Mouse (Mus musculus) layer of hippocampus, postnatal 25 days (tissue): Measurements from ENCODE around the gene 1110012L19Rik. TPM values are rescaled to one million over a fixed set of nuclear protein-coding genes. Genes with fewer than 3 reads are reported as not detected.
"Not testable (repeated sequence)": the region's sequence is repeated elsewhere in the genome, so short reads cannot be mapped to it uniquely, and the experiment has no call there.

Source experiments
- DNase-seq, 2 experiments: peaks; one replicate each; pipeline ENCODE4 v3.0.0; 2022; ENCODE audit warnings: mixed read lengths in 2 of 2, low spot score in 1 of 2; ENCODE audit errors: extremely low spot score in 1 of 2
- total RNA-seq, 2 experiments: library from RNA; stranded (reverse); gene quantifications; 2 replicates each; pipeline ENCODE4 v1.2.3; 2021

The 1110012L19Rik gene
- 10 to 100 TPM; 13.8 to 17.2 TPM for total RNA-seq

DNA sequence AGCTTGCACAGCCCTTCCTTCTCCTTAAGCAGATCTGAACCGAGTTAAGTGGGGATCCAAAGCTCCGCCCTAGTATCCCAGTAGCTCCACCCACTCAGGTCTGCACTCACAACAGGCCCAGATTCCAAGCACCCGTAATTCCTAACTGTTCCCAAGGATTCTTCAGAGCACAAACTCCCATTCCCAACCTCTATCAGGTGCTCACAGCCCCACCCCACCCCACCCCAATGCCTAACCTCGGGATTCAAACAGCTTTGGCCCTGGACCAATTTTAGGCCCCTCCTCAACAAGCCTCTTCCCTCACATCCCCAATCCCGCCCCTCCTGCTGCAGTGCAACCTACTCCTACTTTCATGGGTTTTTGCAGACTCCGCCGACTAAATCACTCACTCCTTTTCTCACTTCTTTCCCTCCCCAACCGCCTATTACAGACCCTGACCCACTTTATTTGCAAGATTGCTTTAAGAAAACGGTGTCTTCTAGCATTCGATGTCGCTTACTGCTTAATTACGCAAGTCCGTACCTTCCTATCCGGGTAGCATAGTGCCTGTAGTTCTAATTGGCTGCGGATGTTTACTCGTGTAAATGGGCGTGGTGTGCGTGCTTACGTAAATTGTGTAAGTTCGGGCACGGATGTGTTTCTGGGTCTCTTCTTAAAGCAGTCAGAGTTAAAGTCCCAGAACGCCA, at the start of gene 1110012L19Rik:
Gene 1110012L19Rik (plus strand): TSS at position 602 of the 686 bp plus-strand sequence.
- DNase-seq, result peak; percentile 21 to 36

DNA sequence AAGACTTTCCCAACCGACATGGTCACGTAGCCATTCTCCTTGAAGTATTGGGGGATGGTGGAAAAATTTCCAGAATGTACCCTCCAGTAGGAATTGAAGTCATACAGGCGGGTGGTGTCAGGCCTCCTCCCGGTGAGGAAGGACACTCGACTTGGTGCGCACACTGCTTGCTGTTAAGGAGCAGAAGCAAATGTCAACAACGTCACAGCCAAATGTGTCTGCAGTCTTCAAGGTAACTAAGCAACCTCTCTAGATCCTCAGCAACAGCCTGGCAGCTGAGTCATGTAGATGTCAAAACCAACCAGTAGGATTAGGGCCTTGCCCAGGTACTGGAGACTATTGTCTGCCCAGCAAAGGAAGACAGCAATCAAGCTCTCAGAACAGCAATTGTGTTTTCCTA, 22.7 kb upstream of the 1110012L19Rik start:
- DNase-seq, result no peak

DNA sequence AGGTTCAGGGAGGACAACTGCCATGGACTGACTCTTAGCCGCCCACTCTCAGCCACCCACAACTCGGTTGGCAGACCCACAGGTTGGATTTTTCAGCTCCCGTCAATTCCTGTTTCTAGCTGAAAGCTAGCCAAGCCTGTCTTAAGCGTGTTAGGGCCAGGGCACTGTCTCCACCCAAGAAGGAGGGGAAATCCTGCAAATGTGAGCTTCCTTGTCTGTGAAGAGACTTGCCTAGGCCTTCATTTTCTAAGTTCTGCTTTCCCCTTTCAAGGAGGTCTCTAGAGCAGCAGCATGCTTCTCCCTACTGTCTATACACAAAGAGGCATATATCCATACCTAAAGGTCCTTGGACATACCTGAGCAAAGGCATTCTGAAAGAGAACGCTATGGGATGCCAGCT, 22.2 kb upstream of the 1110012L19Rik start:
- no peak for DNase-seq

DNA sequence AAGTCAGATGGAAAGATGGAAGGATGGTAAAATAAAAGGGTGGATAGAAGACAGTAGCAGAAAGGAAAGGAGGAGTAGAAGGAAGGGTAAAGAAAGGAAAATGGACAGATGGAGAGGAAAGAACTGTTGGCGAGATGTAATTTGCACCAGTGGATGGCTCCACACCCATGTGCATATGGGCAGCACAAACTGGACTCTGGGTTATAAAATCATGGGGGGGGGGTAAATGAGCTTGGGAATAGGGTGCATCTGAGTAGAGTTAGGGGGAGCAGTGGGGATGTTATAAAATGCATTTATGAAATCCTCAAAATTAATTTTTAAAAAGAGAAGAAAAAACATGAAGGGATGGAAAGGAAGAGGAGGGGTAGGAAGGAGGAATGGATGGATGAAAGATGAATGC, 21.5 kb upstream of the 1110012L19Rik start:
- no peak for DNase-seq

DNA sequence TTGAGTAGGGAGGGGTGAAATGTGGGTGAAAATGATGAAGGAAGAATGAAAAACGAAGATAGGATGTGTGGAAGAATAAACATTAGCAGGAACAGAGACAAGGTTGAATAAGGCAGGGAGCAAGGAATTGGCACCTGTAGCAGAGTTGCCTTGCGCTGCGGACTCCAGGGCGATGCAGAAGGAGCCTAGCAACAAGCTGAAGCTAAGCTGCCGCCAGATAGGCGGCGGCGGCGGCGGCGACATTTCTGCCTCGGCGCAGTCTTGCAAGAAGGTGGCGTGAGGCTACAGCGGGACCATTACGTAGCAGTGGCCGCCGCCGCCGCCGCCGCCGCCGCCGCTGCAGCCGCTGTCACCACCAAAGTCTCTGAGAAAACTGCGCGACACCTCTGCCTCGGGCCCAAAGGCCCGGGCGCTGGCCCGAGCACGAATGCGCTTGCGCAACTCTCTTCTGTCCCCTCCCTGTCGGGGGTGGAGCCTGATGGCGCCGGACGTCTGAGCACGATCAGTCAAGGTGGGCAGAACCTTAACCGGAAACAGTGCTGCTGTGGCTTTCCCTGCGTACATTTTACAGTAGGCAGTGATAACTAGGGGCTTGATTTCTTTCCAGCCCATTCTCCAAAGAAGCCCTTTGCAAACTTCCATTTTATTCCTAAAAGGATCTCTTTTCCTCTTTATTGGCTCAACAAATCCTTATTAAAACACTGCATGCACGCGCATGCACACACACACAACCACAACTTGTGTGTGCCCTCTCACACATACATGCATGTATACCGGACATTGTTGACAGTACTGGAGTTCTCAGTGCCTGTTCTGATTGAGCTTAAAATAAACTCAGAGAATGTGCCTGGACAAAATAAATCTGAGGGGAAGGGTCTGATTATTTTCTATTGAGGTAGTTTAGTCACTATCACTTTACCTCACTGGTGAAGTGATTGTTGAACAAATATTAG, 20.7 kb upstream of the 1110012L19Rik start, which contains the start of gene Ids:
Gene Ids (minus strand): TSS at position 424 of the 953 bp plus-strand sequence.
- peak; percentile 57 to 65 for DNase-seq

DNA sequence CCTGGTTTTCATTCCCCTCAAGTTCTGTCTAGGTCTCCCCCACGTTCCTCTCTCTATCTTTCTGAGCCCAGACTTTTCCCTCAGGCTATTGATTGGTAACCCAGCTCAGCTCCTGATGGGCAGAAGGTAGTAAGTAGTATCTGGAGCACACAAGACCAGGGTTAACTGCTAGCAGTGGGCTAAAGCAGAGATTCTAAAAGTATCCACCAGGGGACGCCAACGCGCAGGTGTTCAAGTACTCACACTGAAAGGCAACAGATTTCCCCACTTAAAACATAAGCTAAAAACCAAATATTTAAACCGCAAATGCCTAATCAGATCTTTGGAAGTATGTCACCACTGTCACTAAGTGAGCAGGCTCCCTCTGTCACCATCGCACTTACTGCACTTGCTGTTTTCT, 15.9 kb upstream of the 1110012L19Rik start:
- DNase-seq, result not testable (repeated sequence)

DNA sequence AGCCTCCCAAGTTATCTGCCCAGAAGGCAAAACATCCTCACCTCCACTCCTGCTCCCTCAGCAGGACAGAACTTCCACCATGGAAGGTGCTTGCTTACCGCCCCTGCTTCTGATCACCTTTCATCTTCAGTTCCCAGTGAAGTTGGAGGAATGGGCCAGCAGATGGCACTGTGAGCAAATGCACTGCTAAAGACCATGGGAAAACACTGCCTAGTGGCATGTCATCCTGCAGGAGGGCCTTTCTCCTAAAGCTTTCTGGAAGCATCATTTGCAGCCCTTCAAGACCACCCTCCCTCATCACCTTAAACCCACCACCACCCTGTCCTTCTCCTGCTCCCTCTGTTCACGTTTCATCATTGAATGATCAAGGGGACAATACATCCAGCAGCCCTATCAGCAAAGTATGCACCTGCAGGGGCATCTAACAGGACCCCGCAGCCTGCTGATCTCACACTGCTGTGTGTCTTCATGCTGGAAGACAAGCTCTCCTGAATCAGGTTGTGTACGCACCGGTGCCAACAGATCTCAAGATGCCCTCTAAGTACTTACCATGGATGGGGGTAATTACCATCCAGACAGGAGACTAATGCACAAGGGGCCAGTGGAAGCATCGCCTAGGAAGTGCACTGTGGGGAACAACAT, 11.1 kb upstream of the 1110012L19Rik start:
- DNase-seq, result not testable (repeated sequence)

DNA sequence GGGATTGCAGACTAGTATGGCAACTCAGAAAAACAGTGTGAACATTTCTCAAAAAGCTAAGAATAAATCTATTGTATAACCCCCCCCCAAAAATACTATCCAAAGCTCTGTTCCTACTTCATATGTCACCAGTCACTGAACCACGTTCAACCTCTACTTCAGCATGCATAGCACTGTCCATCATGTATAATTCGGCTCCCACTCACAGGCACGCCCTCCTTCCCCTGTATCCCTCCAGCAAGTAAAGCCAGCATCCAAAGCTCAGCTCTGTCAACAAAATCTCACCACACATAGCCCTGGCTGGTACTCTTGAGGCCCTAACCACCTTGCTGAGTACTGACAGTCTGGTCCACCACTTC, 781 bp upstream of the 1110012L19Rik start:
- DNase-seq, result no peak

DNA sequence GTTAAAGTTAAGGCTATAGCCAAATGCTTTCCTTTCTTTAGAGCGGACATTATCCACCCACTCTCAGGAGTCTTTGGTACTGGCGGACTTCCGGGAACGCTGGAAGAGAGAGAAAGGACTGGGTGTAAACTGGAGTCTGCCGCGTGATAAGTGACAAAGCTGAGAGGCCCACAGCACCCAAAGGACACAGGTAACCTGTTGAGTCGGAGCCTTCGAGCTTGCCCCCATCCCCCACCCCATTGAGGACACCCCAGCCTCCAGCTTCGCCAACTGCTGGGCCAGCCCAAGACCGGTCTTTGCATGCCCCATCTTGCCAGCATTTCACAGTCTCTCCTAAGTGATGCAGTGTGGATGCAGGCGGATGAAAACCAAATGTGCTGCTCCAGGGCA, 280 bp downstream of the 1110012L19Rik start:
- DNase-seq, result no peak

DNA sequence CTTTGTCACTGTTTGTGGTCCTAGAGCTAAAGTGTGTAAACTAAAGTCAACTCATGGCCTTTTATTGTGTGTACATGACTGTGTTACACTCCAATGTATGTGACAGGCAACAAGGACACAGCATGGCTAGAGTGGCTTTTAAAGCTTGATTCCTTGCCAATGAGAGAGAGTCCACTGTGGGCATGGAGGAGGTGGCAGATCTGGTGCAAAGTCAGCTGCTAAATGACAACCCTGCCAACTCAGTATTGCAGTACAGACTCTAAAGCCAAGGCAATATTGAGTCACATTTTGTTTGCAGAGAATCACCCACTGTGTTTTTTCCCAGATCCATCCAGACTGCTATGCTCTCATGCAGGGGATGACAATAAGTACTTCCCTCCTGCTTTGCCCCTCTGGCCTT, 7.0 kb downstream of the 1110012L19Rik start:
- DNase-seq, result not testable (repeated sequence)

DNA sequence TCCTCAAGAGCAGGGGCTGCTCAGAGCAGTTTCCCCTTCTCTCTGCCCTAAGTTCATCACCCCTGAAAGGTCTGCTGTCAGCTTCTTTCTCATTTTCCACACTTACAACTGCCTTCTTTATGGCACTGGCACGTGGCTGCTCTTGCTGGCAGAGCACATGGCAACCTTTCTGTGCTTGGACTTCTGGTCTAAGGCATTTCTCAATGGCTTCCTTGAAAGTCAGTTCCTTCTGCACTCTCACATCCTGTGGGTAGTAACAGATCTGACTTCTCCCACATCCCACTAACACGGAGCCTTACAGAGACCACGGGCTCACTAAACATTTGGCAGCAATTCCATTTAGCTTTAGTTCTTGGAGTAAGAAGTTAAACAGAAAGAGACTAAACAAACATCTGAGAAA, 39.8 kb downstream of the 1110012L19Rik start:
- not testable (repeated sequence) for DNase-seq

Other genes starting within 250 kb of the 1110012L19Rik start
- 100 to 1,000 TPM; 285 to 292 TPM for gene Ids, start 20.8 kb upstream of the 1110012L19Rik start, total RNA-seq
- gene Tmem185a, start 91.3 kb downstream of the 1110012L19Rik start, total RNA-seq, result 10 to 100 TPM; 47.1 to 49.0 TPM